Mouse (Mus musculus): ENCODE measurements around the gene Rps17. TPM values are rescaled to one million over a fixed set of nuclear protein-coding genes. Genes with fewer than 3 reads are reported as not detected.

The Rps17 gene
- polyA plus RNA-seq, 1 experiment from 2014 or later = 658 TPM

DNA sequence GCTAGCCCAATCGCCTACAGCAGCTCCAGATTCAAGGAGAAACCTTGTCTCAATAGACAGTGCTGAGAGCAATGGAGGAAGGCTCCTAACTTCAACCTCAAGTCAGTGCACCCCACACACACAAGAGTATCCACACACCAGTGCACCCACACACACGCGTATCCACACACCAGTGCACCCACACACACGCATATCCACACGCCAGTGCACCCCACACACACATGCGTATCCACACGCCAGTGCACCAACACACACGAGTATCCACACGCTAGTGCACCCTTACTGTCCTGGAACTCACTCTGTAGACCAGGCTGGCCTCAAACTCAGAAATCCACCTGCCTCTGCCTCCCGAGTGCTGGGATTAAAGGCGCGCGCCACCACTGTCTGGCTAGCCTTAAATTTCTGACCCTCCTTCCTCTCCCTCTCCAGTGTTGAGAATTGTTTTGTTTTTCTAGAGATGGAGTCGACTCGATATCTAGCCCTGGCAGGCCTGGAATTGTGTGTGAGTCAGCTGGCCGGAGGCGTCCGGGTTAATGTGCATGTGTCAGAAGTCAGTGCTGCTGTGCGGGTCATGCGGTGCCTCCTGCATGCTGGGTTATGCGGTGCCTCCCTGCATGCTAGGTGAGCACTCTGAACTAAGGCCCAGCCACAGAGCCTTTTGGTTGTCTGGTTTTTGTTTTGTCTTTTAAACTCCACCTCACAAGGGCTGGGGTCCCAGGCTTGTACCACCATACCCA is 7.1 kb downstream of the Rps17 start:
- 0 out of 2 replicates have a peak, but pooled peaks have one; percentile 7 for ATAC-seq
- H3K27me3 ChIP-seq (replicated peaks; ENCODE audit: control insufficient read depth, insufficient read depth, low read length) = no peaks in the 10 kb centered on the region
- no peak overlapping the region for H3K27ac ChIP-seq (ENCODE audit: low read depth, low read length)
- H3K4me2 ChIP-seq (ENCODE audit: low read length) = no peak overlapping the region
- WGBS = 95% methylated on average over 21 of the region's 21 CpGs
- H3K4me3 ChIP-seq (ENCODE audit: low read length) = no peak overlapping the region
- peaks cover 21% of the 10 kb centered on the region for H3K36me3 ChIP-seq (ENCODE audit: control insufficient read depth, insufficient read depth, low read length)
- no peaks in the 10 kb centered on the region for H3K9me3 ChIP-seq (ENCODE audit: control insufficient read depth, low read length)
- no peak overlapping the region for H3K9ac ChIP-seq (ENCODE audit: low read depth, low read length)
- peaks cover 12% of the 10 kb centered on the region for H3K4me1 ChIP-seq (ENCODE audit: control insufficient read depth, insufficient read depth, low read depth, low read length)

DNA sequence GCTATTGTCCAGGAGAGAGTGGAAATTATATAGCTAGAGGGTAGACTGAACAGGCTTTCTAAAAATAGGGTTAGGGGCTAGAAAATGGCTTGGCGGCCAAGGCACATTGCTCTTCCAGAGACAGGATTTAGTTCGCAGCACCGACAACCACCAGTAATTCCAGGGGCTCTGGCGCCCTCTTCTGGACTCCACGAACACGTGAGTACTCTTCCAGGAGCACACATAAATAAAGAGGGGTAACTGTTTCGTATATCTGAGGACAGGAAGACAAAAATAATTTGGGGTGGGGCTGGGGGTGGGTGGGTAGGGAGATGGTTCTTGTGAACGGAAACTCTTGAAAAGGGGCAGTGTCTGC is 8.6 kb downstream of the Rps17 start:
- Histone ChIP-seq H3K36me3 (ENCODE audit: control insufficient read depth, insufficient read depth, low read length) (peaks cover 19% of the 10 kb centered on the region), H3K9me3 (ENCODE audit: control insufficient read depth, low read length) (no peaks in the 10 kb centered on the region), H3K9ac (ENCODE audit: low read depth, low read length) (no peak overlapping the region), H3K4me2 (ENCODE audit: low read length) (no peak overlapping the region), H3K27ac (ENCODE audit: low read depth, low read length) (peak overlapping the region; percentile 24; the same call in 1 of the 2 replicates), H3K4me1 (ENCODE audit: control insufficient read depth, insufficient read depth, low read depth, low read length) (peaks cover 4% of the 10 kb centered on the region), H3K27me3 (replicated peaks; ENCODE audit: control insufficient read depth, insufficient read depth, low read length) (no peaks in the 10 kb centered on the region), H3K4me3 (ENCODE audit: low read length) (no peak overlapping the region)
- ATAC-seq = no peak
- WGBS = 35% methylated on average over 8 of the region's 8 CpGs

DNA sequence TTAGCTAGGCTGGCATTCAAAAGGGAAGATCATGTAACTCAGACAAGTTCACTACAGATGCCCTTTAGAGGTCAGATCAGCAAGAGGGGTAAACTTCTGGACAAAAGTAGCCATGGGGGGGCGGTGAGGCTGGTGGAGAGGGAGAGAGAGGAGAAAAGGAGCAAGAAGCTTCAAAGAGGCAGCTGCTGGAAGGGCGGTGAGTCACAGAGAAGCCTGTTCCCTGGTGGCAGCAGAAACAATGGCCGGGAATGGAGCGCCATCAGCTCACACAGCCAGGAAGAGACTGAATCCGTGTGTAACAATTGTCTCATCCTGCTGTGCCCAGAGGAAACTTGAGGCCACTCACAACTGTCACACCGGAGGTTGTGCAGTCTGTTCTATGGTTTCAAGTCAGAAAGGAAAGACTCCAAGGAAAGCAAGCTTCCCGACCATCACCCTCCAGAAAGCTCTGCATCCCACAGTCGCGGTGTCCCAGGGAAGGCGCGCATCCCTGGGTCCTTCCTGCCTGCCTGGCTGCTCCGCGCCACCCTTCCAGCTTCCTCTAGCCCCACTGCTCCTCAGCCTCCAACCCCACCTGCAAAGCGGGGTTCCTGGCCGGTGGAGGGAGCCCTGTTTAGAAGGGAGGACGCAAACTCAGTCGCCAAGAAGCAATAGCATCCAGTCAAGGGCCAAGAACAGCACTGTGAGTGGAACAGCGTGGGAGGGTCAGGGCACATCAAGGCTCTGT is 9.2 kb downstream of the Rps17 start:
- 37% methylated on average over 18 of the region's 18 CpGs for WGBS
- no peak overlapping the region; the same call in 1 of the 2 replicates for H3K9ac ChIP-seq (ENCODE audit: low read depth, low read length)
- peak overlapping the region; percentile 24; the same call in 1 of the 2 replicates for H3K27ac ChIP-seq (ENCODE audit: low read depth, low read length)

DNA sequence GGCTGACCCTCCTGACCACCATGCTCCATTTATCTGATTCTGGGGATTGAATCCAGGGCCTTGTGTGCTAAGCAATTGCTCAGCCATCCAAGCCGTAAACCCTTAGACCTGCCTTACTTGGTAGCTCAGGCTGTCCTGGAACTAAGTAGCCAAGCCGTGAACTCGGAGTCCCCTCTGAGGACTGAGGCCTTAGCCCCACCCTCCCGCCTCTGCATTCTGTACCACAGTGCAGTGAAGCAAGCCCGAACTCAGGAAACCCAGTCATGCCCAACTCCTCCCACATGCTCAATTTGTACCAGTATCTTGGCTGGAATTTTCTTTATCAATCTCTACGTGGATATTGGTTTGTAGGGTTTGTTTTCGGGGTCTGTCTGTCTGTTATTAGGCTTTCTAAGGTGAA is 13.2 kb downstream of the Rps17 start:
- no peak overlapping the region for H3K4me2 ChIP-seq (ENCODE audit: low read length)
- no peak for ATAC-seq
- no peaks in the 10 kb centered on the region for H3K9me3 ChIP-seq (ENCODE audit: control insufficient read depth, low read length)
- H3K27me3 ChIP-seq (replicated peaks; ENCODE audit: control insufficient read depth, insufficient read depth, low read length) = no peaks in the 10 kb centered on the region
- H3K27ac ChIP-seq (ENCODE audit: low read depth, low read length) = no peak overlapping the region
- H3K36me3 ChIP-seq (ENCODE audit: control insufficient read depth, insufficient read depth, low read length) = no peaks in the 10 kb centered on the region
- no peak overlapping the region for H3K9ac ChIP-seq (ENCODE audit: low read depth, low read length)
- H3K4me1 ChIP-seq (ENCODE audit: control insufficient read depth, insufficient read depth, low read depth, low read length) = peaks cover 4% of the 10 kb centered on the region
- 78% methylated on average over 7 of the region's 7 CpGs for WGBS
- H3K4me3 ChIP-seq (ENCODE audit: low read length) = no peak overlapping the region

More for the DNA sequence above, 9.2 kb downstream of the Rps17 start:
- peaks cover 4% of the 10 kb centered on the region for H3K4me1 ChIP-seq (ENCODE audit: control insufficient read depth, insufficient read depth, low read depth, low read length)
- peaks cover 19% of the 10 kb centered on the region for H3K36me3 ChIP-seq (ENCODE audit: control insufficient read depth, insufficient read depth, low read length)
- H3K4me3 ChIP-seq (ENCODE audit: low read length) = no peak overlapping the region
- no peaks in the 10 kb centered on the region for H3K9me3 ChIP-seq (ENCODE audit: control insufficient read depth, low read length)
- ATAC-seq = peak; percentile 5; the same call in 1 of the 2 replicates
- H3K4me2 ChIP-seq (ENCODE audit: low read length) = 0 out of 2 replicates have a peak overlapping the region, but pooled peaks have one; percentile 2
- H3K27me3 ChIP-seq (replicated peaks; ENCODE audit: control insufficient read depth, insufficient read depth, low read length) = no peaks in the 10 kb centered on the region

DNA sequence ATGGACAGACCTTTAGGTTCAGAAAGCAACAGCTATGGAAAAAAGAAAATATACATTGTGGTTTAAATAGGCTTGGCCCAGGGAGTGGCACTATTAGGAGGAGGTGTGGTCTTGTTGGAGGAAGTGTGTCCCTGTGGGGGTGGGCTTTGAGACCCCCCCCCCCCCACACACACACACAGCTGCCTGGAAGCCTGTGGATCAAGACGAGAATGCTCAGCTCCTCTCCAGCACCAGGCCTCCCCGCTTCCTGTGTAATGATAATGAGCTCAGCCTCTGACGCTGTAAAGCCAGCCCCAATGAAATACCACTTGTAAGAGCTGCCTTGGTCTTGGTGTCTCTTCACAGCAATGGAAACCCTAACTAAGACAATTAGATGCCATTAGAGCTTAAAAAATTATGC is 14.3 kb downstream of the Rps17 start:
- no peak overlapping the region for H3K27ac ChIP-seq (ENCODE audit: low read depth, low read length)
- H3K9ac ChIP-seq (ENCODE audit: low read depth, low read length) = no peak overlapping the region
- H3K36me3 ChIP-seq (ENCODE audit: control insufficient read depth, insufficient read depth, low read length) = no peaks in the 10 kb centered on the region
- H3K4me1 ChIP-seq (ENCODE audit: control insufficient read depth, insufficient read depth, low read depth, low read length) = no peaks in the 10 kb centered on the region
- H3K4me2 ChIP-seq (ENCODE audit: low read length) = no peak overlapping the region
- H3K27me3 ChIP-seq (replicated peaks; ENCODE audit: control insufficient read depth, insufficient read depth, low read length) = no peaks in the 10 kb centered on the region
- ATAC-seq = no peak
- H3K4me3 ChIP-seq (ENCODE audit: low read length) = no peak overlapping the region
- 5% methylated on average over 3 of the region's 3 CpGs for WGBS
- H3K9me3 ChIP-seq (ENCODE audit: control insufficient read depth, low read length) = no peaks in the 10 kb centered on the region

DNA sequence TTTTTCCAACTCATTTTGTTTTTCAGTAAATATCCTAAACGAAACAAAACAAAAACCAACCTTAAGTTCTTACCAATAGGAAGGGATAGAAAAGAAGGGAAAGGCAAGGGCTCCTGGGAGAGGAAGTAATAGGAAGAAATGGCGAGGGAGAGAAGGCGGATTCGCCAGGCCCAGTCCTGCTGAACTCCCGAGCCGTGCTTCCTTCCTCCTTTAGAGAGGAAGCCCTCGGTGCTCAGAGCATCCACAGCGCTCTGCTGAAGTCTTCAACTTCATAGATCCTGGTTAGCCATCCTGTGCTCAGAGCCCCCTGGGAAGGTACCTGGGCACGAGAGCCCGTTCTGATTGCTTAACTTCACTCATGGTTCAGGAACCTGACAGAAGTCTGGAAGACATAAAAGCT is 17.4 kb downstream of the Rps17 start:
- H3K9ac ChIP-seq (ENCODE audit: low read depth, low read length) = no peak overlapping the region
- no peaks in the 10 kb centered on the region for H3K27me3 ChIP-seq (replicated peaks; ENCODE audit: control insufficient read depth, insufficient read depth, low read length)
- no peak overlapping the region for H3K4me2 ChIP-seq (ENCODE audit: low read length)
- H3K27ac ChIP-seq (ENCODE audit: low read depth, low read length) = no peak overlapping the region
- ATAC-seq = no peak
- no peaks in the 10 kb centered on the region for H3K9me3 ChIP-seq (ENCODE audit: control insufficient read depth, low read length)
- H3K4me3 ChIP-seq (ENCODE audit: low read length) = no peak overlapping the region
- H3K36me3 ChIP-seq (ENCODE audit: control insufficient read depth, insufficient read depth, low read length) = no peaks in the 10 kb centered on the region
- 88% methylated on average over 10 of the region's 10 CpGs for WGBS
- H3K4me1 ChIP-seq (ENCODE audit: control insufficient read depth, insufficient read depth, low read depth, low read length) = no peaks in the 10 kb centered on the region

DNA sequence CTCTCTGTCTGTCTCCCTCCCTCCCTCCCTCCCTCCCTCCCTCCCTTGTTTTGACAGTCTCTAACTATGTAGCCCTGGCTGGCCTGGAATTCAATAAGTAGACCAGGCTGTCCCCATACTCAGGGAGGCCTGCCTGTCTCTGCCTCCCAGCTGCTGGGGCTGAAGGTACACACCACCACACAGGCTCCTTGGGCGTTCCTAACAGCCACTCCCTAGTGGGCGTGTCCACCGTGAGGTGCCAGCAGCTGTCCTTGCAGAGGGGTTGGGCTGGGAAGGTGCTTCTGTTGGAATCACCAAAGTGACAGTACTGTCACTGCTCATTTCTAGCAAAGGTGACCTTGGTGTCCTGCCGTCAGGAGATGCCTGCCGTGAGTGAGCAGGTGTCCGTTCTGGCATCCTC is 18.2 kb downstream of the Rps17 start:
- H3K27ac ChIP-seq (ENCODE audit: low read depth, low read length) = no peak overlapping the region
- ATAC-seq = no peak
- H3K4me3 ChIP-seq (ENCODE audit: low read length) = no peak overlapping the region
- no peak overlapping the region for H3K4me2 ChIP-seq (ENCODE audit: low read length)
- WGBS = 85% methylated on average over 6 of the region's 6 CpGs
- no peaks in the 10 kb centered on the region for H3K9me3 ChIP-seq (ENCODE audit: control insufficient read depth, low read length)
- H3K4me1 ChIP-seq (ENCODE audit: control insufficient read depth, insufficient read depth, low read depth, low read length) = no peaks in the 10 kb centered on the region
- no peaks in the 10 kb centered on the region for H3K36me3 ChIP-seq (ENCODE audit: control insufficient read depth, insufficient read depth, low read length)
- H3K9ac ChIP-seq (ENCODE audit: low read depth, low read length) = no peak overlapping the region
- no peaks in the 10 kb centered on the region for H3K27me3 ChIP-seq (replicated peaks; ENCODE audit: control insufficient read depth, insufficient read depth, low read length)

DNA sequence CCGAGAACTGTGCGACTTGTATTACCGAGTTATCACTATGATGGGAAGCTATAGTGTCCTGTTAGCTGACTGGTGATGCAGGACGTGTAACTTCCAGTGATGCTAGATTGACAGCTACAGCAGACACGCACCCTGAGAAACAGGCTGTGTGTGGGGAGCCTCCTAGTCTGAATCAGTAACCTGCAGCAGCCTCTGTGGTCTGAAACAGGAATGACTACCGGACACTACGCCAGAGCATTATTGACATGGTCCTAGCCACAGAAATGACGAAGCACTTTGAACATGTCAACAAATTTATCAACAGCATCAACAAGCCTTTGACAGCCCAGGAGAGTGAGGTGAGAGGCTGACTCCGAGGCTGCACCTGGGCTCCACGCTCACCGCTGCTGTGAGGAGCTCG is 19.0 kb downstream of the Rps17 start:
- no peak overlapping the region for H3K4me2 ChIP-seq (ENCODE audit: low read length)
- H3K27me3 ChIP-seq (replicated peaks; ENCODE audit: control insufficient read depth, insufficient read depth, low read length) = no peaks in the 10 kb centered on the region
- no peaks in the 10 kb centered on the region for H3K4me1 ChIP-seq (ENCODE audit: control insufficient read depth, insufficient read depth, low read depth, low read length)
- H3K27ac ChIP-seq (ENCODE audit: low read depth, low read length) = no peak overlapping the region
- no peak overlapping the region for H3K9ac ChIP-seq (ENCODE audit: low read depth, low read length)
- ATAC-seq = no peak
- H3K36me3 ChIP-seq (ENCODE audit: control insufficient read depth, insufficient read depth, low read length) = no peaks in the 10 kb centered on the region
- H3K4me3 ChIP-seq (ENCODE audit: low read length) = no peak overlapping the region
- H3K9me3 ChIP-seq (ENCODE audit: control insufficient read depth, low read length) = no peaks in the 10 kb centered on the region
- 90% methylated on average over 12 of the region's 12 CpGs for WGBS

DNA sequence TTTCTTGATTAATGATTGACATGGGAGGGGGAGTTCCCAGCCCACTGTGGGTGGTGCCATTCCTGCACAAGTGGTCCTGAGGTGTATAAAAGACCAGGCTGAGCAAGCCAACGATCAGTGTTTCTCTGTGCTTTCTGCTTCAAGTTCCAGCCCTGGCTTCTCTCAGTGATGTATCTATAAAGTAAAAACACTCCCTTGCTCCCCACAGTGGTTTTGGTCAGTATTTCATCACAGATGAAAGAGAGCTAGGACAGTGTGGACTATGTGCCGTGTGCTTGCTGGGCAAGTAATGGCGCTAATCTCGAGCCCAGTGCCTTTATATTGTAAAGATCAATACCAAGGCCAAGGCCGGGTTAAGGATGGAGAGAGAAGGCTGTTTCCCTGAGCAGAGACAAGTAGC is 23.3 kb downstream of the Rps17 start:
- Histone ChIP-seq H3K4me3 (ENCODE audit: low read length) (no peak overlapping the region), H3K9ac (ENCODE audit: low read depth, low read length) (no peak overlapping the region), H3K9me3 (ENCODE audit: control insufficient read depth, low read length) (no peaks in the 10 kb centered on the region), H3K4me2 (ENCODE audit: low read length) (no peak overlapping the region), H3K36me3 (ENCODE audit: control insufficient read depth, insufficient read depth, low read length) (no peaks in the 10 kb centered on the region), H3K27me3 (replicated peaks; ENCODE audit: control insufficient read depth, insufficient read depth, low read length) (no peaks in the 10 kb centered on the region), H3K4me1 (ENCODE audit: control insufficient read depth, insufficient read depth, low read depth, low read length) (no peaks in the 10 kb centered on the region), H3K27ac (ENCODE audit: low read depth, low read length) (no peak overlapping the region)
- ATAC-seq = peak; percentile 65
- WGBS = 74% methylated on average over 5 of the region's 5 CpGs
